ENCODE assay signal across 20 mouse cellular contexts in genomic region chr7:122296331-122296730, GRCm38 (mm10). TPM values are rescaled to one million over a fixed set of nuclear protein-coding genes. Genes with fewer than 3 reads are reported as not detected.
DNase-seq lines count a peak whose midpoint lies in the region; ATAC-seq and TF ChIP-seq lines count a peak whose summit lies in the region.
"Had no signal": no experiment of that assay in that cellular context is flagged by ENCODE, and none has a peak within 500 bp of the region (broad histone marks: within the 10 kb centered on the region; RNA-seq: fewer than 3 reads in every experiment).

No protein-coding gene starts in this region.

- intact Hi-C loops in left cerebral cortex, adult 2 months (cut with DNase I), result no loop called here

- no peak overlapping the region for H3K4me3 ChIP-seq in left cerebral cortex, adult 2 months
- H3K4me3 ChIP-seq: embryonic facial prominence, embryonic 10.5 days; forebrain, embryonic 10.5 days; forebrain, embryonic 15.5 days; heart, adult 2 months; heart, embryonic 12.5 days; hindbrain, embryonic 10.5 days had no signal

- no peak for DNase-seq in left cerebral cortex, adult 2 months (ENCODE audit: extremely low spot score in 1 of 2, low spot score in 2 of 2)
- no peak for DNase-seq in left cerebral cortex, adult 9 months (ENCODE audit: low spot score in 2 of 2)
- no peak for DNase-seq in right cerebral cortex, postnatal 4 days
- DNase-seq in urinary bladder, postnatal 25 days (ENCODE audit: low spot score), result no peak
- DNase-seq: adrenal gland, postnatal 14 days; cerebellum, adult 2 months; cerebellum, postnatal 14 days; gastrocnemius, postnatal 10 days; heart, adult 2 months had no signal

- peak overlapping the region; percentile 33 for H3K27ac ChIP-seq in left cerebral cortex, adult 2 months
- H3K27ac ChIP-seq: embryonic facial prominence, embryonic 10.5 days; forebrain, embryonic 10.5 days; forebrain, embryonic 15.5 days; heart, adult 2 months; hindbrain, embryonic 10.5 days; hindbrain, embryonic 14.5 days had no signal

- peak; percentile 67 for ATAC-seq in common myeloid progenitor, adult 5-6 weeks (replicated peaks; ENCODE audit: low read depth, poor library complexity, severe bottlenecking)
- peak; percentile 44; the same call in 1 of the 2 replicates for ATAC-seq in megakaryocyte, adult 5-6 weeks (ENCODE audit: poor library complexity, severe bottlenecking)
- no peak for ATAC-seq in erythroid progenitor cell, adult 5-6 weeks (replicated peaks; ENCODE audit: low FRiP score, poor library complexity, severe bottlenecking)
- ATAC-seq: forebrain, embryonic 15.5 days; intestine, postnatal 0 days; Patski had no signal

- TF ChIP-seq CTCF in left cerebral cortex, adult 2 months (IDR thresholded peaks at IDR 0.05), result no peak

RNA-seq across cellular contexts. Expression of gene Prkcb, which starts 7.8 kb away (rescaled TPM):
- total RNA-seq in left cerebral cortex, adult 2 months (2021), result 100 to 1,000 TPM; 964 to 986 TPM
- total RNA-seq in common myeloid progenitor, adult 5-6 weeks (2017), result 3.7 and 4.8 TPM in 2 replicates
- 131 and 135 TPM in 2 replicates for total RNA-seq in megakaryocyte, adult 5-6 weeks (2015)
- 85.9 and 96.3 TPM in 2 replicates for total RNA-seq in megakaryocyte, adult 5-6 weeks (2017)
- 26.8 and 44.7 TPM in 2 replicates for total RNA-seq in erythroid progenitor cell, adult 5-6 weeks (2015; ENCODE audit: low replicate concordance)
- 17.5 and 23.0 TPM in 2 replicates for total RNA-seq in erythroid progenitor cell, adult 5-6 weeks (2017; ENCODE audit: low replicate concordance)

Comparison
In these comparisons a context has a peak if more than half of its experiments do, and no peak if none do; other contexts are left out.
1. RNA of gene Prkcb, which starts 7.8 kb away (total RNA-seq): 964 to 986 TPM in left cerebral cortex, adult 2 months; 85.9 to 135 TPM in megakaryocyte, adult 5-6 weeks, 17.5 to 44.7 TPM in erythroid progenitor cell, adult 5-6 weeks and 3.7 to 4.8 TPM in common myeloid progenitor, adult 5-6 weeks; every median in the first group is over 4 times any median in the second.